Mouse (Mus musculus) embryonic facial prominence, embryonic 14.5 days (tissue): ENCODE results near the gene Smg1. TPM values are rescaled to one million over a fixed set of nuclear protein-coding genes. Genes with fewer than 3 reads are reported as not detected.

Source experiments
- ATAC-seq: fragments of 200-750 bp; cut with Nextera tagmentation; 2 replicates; pipeline ENCODE4 v1.8.0; 2017; ENCODE audit warnings: low read depth, moderate number of reproducible peaks, moderate TSS enrichment
- DNase-seq: peaks from one replicate; pipeline ENCODE4 v3.0.0-alpha.2; 2015; ENCODE audit warnings: low spot score
- H3K27ac ChIP-seq: fragments of 300-500 bp; sonication (generic); replicated peaks from 2 replicates; pipeline ENCODE4 v1.5.1; 2014; ENCODE audit warnings: low read depth, mild to moderate bottlenecking, low read length, moderate library complexity
- H3K27me3 ChIP-seq: fragments of 300-500 bp; sonication (generic); replicated peaks from 2 replicates; pipeline ENCODE4 v1.6.1; 2014; ENCODE audit warnings: low read length; ENCODE audit not compliant: control insufficient read depth, insufficient read depth
- H3K36me3 ChIP-seq: fragments of 300-500 bp; sonication (generic); 2 replicates; pipeline ENCODE4 v1.6.1; 2014; ENCODE audit warnings: low read length, mixed read lengths; ENCODE audit not compliant: control insufficient read depth, insufficient read depth
- H3K4me1 ChIP-seq: fragments of 300-500 bp; sonication (generic); 2 replicates; pipeline ENCODE4 v1.6.1; 2014; ENCODE audit warnings: antibody characterized with exemption, low read length; ENCODE audit not compliant: control insufficient read depth, insufficient read depth
- H3K4me2 ChIP-seq: fragments of 300-500 bp; sonication (generic); 2 replicates; pipeline ENCODE4 v1.6.1; 2014; ENCODE audit warnings: low read depth, mild to moderate bottlenecking, low read length, moderate library complexity, mixed read lengths
- H3K4me3 ChIP-seq: fragments of 300-500 bp; sonication (generic); 2 replicates; pipeline ENCODE4 v1.5.1; 2014; ENCODE audit warnings: low read depth, mild to moderate bottlenecking, low read length
- H3K9ac ChIP-seq: fragments of 300-500 bp; sonication (generic); 2 replicates; pipeline ENCODE4 v1.6.1; 2014; ENCODE audit warnings: low read depth, mild to moderate bottlenecking, low read length, moderate library complexity, mixed read lengths
- H3K9me3 ChIP-seq: fragments of 300-500 bp; sonication (generic); 2 replicates; pipeline ENCODE4 v1.6.1; 2016; ENCODE audit warnings: low read length; ENCODE audit not compliant: control insufficient read depth
- WGBS: fragments of 180-500 bp; shearing (Covaris S2); extraction: QIAGEN DNeasy Blood & Tissue Kit; methylation state at CpG from one replicate; pipeline ENCODE4 v1.1.7; 2014; 5-methylcytosine and 5-hydroxymethylcytosine counted together
- polyA plus RNA-seq: library from polyadenylated mRNA; unstranded; fragments of >200 nt; fragmentation: Nextera tagmentation; extraction: Ambion mirVana; gene quantifications from 2 replicates; pipeline ENCODE4 v1.2.1, GENCODE M21; 2014

Smg1 gene
- 20.0 and 20.7 TPM in 2 replicates for polyA plus RNA-seq

GRCm38 (mm10) chr7:118243453-118244385 is at the start of gene Smg1:
Gene Smg1 (minus strand): TSS chr7:118243670.
- peaks cover 11% of the 10 kb centered on the region for H3K4me1 ChIP-seq
- H3K4me2 ChIP-seq = peak within 1 kb of the TSS; percentile 78
- H3K27ac ChIP-seq = peak within 1 kb of the TSS; percentile 93
- H3K36me3 ChIP-seq = no peaks in the 10 kb centered on the region
- peak within 1 kb of the TSS; percentile 96 for H3K4me3 ChIP-seq
- no peaks in the 10 kb centered on the region for H3K9me3 ChIP-seq
- DNase-seq = peak; percentile 99
- peak; percentile 95 for ATAC-seq
- 1% methylated on average over 51 of the region's 79 CpGs for WGBS
- peak within 1 kb of the TSS; percentile 96 for H3K9ac ChIP-seq
- no peaks in the 10 kb centered on the region for H3K27me3 ChIP-seq

- H3K4me1 ChIP-seq = no peaks in the 10 kb centered on the region
- H3K27me3 ChIP-seq = no peaks in the 10 kb centered on the region
- no peak for DNase-seq
- no peak overlapping the region for H3K9ac ChIP-seq
- 75% methylated on average over 2 of the region's 2 CpGs for WGBS
- H3K9me3 ChIP-seq = no peaks in the 10 kb centered on the region
- H3K4me3 ChIP-seq = no peak overlapping the region
- no peaks in the 10 kb centered on the region for H3K36me3 ChIP-seq
- no peak overlapping the region for H3K4me2 ChIP-seq
- H3K27ac ChIP-seq = no peak overlapping the region
- no peak for ATAC-seq
These were observed 39.7 kb upstream of the Smg1 start for GRCm38 (mm10) chr7:118283186-118283585.

- no peaks in the 10 kb centered on the region for H3K36me3 ChIP-seq
- H3K4me3 ChIP-seq = no peak overlapping the region
- no peaks in the 10 kb centered on the region for H3K27me3 ChIP-seq
- no peak for DNase-seq
- no peaks in the 10 kb centered on the region for H3K9me3 ChIP-seq
- no peak for ATAC-seq
- H3K9ac ChIP-seq = no peak overlapping the region
- WGBS = 67% methylated on average over 9 of the region's 9 CpGs
- H3K27ac ChIP-seq = no peak overlapping the region
- no peaks in the 10 kb centered on the region for H3K4me1 ChIP-seq
- no peak overlapping the region for H3K4me2 ChIP-seq
These were observed 39.1 kb upstream of the Smg1 start for GRCm38 (mm10) chr7:118282543-118282942.

- ATAC-seq (no peak), DNase-seq (no peak)
- H3K9ac ChIP-seq = no peak overlapping the region
- H3K4me2 ChIP-seq = no peak overlapping the region
- no peaks in the 10 kb centered on the region for H3K9me3 ChIP-seq
- H3K27ac ChIP-seq = no peak overlapping the region
- WGBS = 56% methylated on average over 3 of the region's 3 CpGs
- H3K4me3 ChIP-seq = no peak overlapping the region
- no peaks in the 10 kb centered on the region for H3K4me1 ChIP-seq
- no peaks in the 10 kb centered on the region for H3K36me3 ChIP-seq
- no peaks in the 10 kb centered on the region for H3K27me3 ChIP-seq
These were observed 36.1 kb upstream of the Smg1 start for GRCm38 (mm10) chr7:118279521-118279920.

- DNase-seq = peak; percentile 59
- ATAC-seq = peak; percentile 75
- H3K9ac ChIP-seq = no peak overlapping the region; the same call in 1 of the 2 replicates
- no peaks in the 10 kb centered on the region for H3K27me3 ChIP-seq
- H3K9me3 ChIP-seq = no peaks in the 10 kb centered on the region
- H3K27ac ChIP-seq = no peak overlapping the region
- no peaks in the 10 kb centered on the region for H3K36me3 ChIP-seq
- peak overlapping the region; percentile 33 for H3K4me2 ChIP-seq
- H3K4me1 ChIP-seq = no peaks in the 10 kb centered on the region
- H3K4me3 ChIP-seq = no peak overlapping the region
- 56% methylated on average over 11 of the region's 11 CpGs for WGBS
These were observed 34.0 kb upstream of the Smg1 start for GRCm38 (mm10) chr7:118277335-118277910.

- H3K9me3 ChIP-seq = no peaks in the 10 kb centered on the region
- no peak overlapping the region for H3K27ac ChIP-seq
- H3K4me2 ChIP-seq = peak overlapping the region; percentile 33; the same call in 1 of the 2 replicates
- no peaks in the 10 kb centered on the region for H3K4me1 ChIP-seq
- ATAC-seq (no peak), DNase-seq (no peak)
- WGBS = 78% methylated on average over 15 of the region's 15 CpGs
- no peaks in the 10 kb centered on the region for H3K36me3 ChIP-seq
- no peaks in the 10 kb centered on the region for H3K27me3 ChIP-seq
- H3K4me3 ChIP-seq = no peak overlapping the region
- H3K9ac ChIP-seq = no peak overlapping the region
These were observed 33.3 kb upstream of the Smg1 start for GRCm38 (mm10) chr7:118276684-118277334.

- 79% methylated on average over 6 of the region's 6 CpGs for WGBS
- Histone ChIP-seq H3K4me2 (no peak overlapping the region), H3K9ac (no peak overlapping the region), H3K27ac (no peak overlapping the region), H3K36me3 (no peaks in the 10 kb centered on the region), H3K4me3 (no peak overlapping the region), H3K9me3 (no peaks in the 10 kb centered on the region), H3K27me3 (no peaks in the 10 kb centered on the region), H3K4me1 (no peaks in the 10 kb centered on the region)
- ATAC-seq (no peak), DNase-seq (no peak)
These were observed 31.8 kb upstream of the Smg1 start for GRCm38 (mm10) chr7:118275265-118275664.

GRCm38 (mm10) chr7:118274851-118275250 is 31.4 kb upstream of the Smg1 start:
- Histone ChIP-seq H3K9me3 (no peaks in the 10 kb centered on the region), H3K4me1 (no peaks in the 10 kb centered on the region), H3K4me2 (no peak overlapping the region), H3K27me3 (no peaks in the 10 kb centered on the region), H3K36me3 (no peaks in the 10 kb centered on the region), H3K27ac (no peak overlapping the region), H3K4me3 (no peak overlapping the region), H3K9ac (no peak overlapping the region)
- DNase-seq (no peak), ATAC-seq (no peak)
- 91% methylated on average over 5 of the region's 5 CpGs for whole genome bisulfite sequencing
